23 mouse cellular contexts compared by ENCODE assay signal in the genomic region with DNA sequence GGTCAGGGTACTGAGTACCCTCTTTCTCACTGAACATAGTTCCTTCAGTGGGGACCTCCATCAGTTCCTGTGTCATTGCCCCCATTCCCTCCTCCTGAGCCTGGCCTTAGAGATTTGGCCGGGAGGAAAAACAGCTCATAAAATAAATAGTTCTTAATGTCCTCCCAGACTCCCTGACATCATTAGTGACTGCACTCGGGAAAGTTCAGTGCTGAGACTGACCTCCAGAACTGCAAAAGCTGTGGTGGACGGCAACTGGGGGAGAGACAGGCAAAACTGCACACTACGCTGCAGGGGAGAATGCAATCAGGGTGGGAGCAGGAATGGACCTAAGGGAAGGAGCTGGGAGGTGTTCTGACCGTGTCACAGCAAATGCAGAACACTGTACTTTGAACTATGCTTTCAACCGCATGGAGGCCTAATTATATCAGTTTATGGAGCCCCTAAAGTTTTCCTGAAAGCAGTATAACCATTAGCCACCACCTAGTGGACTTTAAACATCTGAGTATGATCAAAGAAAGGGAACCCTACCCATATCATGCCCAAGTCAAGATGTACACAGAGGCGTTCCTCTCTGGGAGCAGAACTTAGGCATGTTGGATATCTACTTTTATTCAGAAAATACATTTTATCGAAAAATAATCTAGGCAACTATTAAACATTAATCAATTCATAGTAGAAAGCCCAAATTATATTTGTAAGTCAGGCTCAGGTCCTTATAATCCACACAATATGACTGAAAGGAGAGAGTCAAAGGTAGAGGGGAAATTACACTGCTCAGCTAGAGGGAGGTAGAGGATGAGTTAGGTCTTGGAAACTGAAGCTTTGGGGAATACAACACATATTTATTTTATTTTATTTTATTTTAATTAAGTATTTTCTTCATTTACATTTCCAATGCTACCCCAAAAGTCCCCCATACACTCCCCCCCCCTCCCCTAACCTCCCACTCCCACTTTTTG.
A peak's percentile ranks its signal among the peaks of the same experiment; 100 is the strongest.
DNase-seq lines count a peak whose midpoint lies in the region; ATAC-seq and TF ChIP-seq lines count a peak whose summit lies in the region.
"Had no signal": no experiment of that assay in that cellular context is flagged by ENCODE, and none has a peak within 500 bp of the region (broad histone marks: within the 10 kb centered on the region; RNA-seq: fewer than 3 reads in every experiment).

No protein-coding gene starts in this region.

- no peak overlapping the region for H3K27ac ChIP-seq in kidney, embryonic 14.5 days (ENCODE audit: low read depth, low read length)
- H3K27ac ChIP-seq in intestine, embryonic 16.5 days (ENCODE audit: low read length), result peak overlapping the region; percentile 86
- H3K27ac ChIP-seq in small intestine, adult 2 months (ENCODE audit: insufficient read depth, low read depth, low read length), result peak overlapping the region; percentile 92
- H3K27ac ChIP-seq in midbrain, postnatal 0 days (ENCODE audit: low read depth, low read length), result no peak overlapping the region
- H3K27ac ChIP-seq: forebrain, embryonic 10.5 days; heart, embryonic 15.5 days; hindbrain, embryonic 13.5 days had no signal

- WGBS in kidney, embryonic 14.5 days, result 31% methylated on average over 8 of the region's 8 CpGs
- WGBS in intestine, embryonic 16.5 days, result 41% methylated on average over 8 of the region's 8 CpGs
- 23% methylated on average over 8 of the region's 8 CpGs for WGBS in small intestine, adult 2 months
- WGBS in midbrain, postnatal 0 days, result 89% methylated on average over 8 of the region's 8 CpGs

- H3K9me3 ChIP-seq in kidney, embryonic 14.5 days (ENCODE audit: control insufficient read depth, low read length), result no peaks in the 10 kb centered on the region
- H3K9me3 ChIP-seq in intestine, embryonic 16.5 days (ENCODE audit: control insufficient read depth, low read length), result no peaks in the 10 kb centered on the region
- no peaks in the 10 kb centered on the region for H3K9me3 ChIP-seq in midbrain, postnatal 0 days (ENCODE audit: low read length)
- H3K9me3 ChIP-seq: forebrain, embryonic 10.5 days; heart, embryonic 15.5 days; hindbrain, embryonic 13.5 days had no signal

- TF ChIP-seq POLR2A in small intestine, adult 2 months (IDR thresholded peaks at IDR 0.05; ENCODE audit: low read depth, low read length), result no peak

- H3K4me3 ChIP-seq in kidney, embryonic 14.5 days (ENCODE audit: low read length), result no peak overlapping the region
- no peak overlapping the region for H3K4me3 ChIP-seq in intestine, embryonic 16.5 days (ENCODE audit: low read length)
- peak overlapping the region; percentile 45 for H3K4me3 ChIP-seq in small intestine, adult 2 months (ENCODE audit: low read depth, low read length)
- no peak overlapping the region for H3K4me3 ChIP-seq in midbrain, postnatal 0 days (ENCODE audit: low read depth, low read length)
- H3K4me3 ChIP-seq: forebrain, embryonic 10.5 days; heart, embryonic 15.5 days; hindbrain, embryonic 13.5 days had no signal

- H3K27me3 ChIP-seq in kidney, embryonic 14.5 days (ENCODE audit: control insufficient read depth, insufficient read depth, low read length), result no peaks in the 10 kb centered on the region
- no peaks in the 10 kb centered on the region for H3K27me3 ChIP-seq in intestine, embryonic 16.5 days (replicated peaks; ENCODE audit: control insufficient read depth, insufficient read depth, low read length)
- H3K27me3 ChIP-seq in small intestine, adult 2 months (ENCODE audit: control insufficient read depth, insufficient read depth, low read length), result no peaks in the 10 kb centered on the region
- no peaks in the 10 kb centered on the region for H3K27me3 ChIP-seq in midbrain, postnatal 0 days (ENCODE audit: insufficient read depth, low read length)
- H3K27me3 ChIP-seq: heart, embryonic 15.5 days; hindbrain, embryonic 13.5 days had no signal

- no peak overlapping the region for H3K4me2 ChIP-seq in kidney, embryonic 14.5 days (replicated peaks; ENCODE audit: low read depth, low read length)
- peak overlapping the region; percentile 34 for H3K4me2 ChIP-seq in intestine, embryonic 16.5 days (ENCODE audit: low read depth, low read length)
- no peak overlapping the region for H3K4me2 ChIP-seq in midbrain, postnatal 0 days (ENCODE audit: low read depth, low read length, poor library complexity, severe bottlenecking)
- H3K4me2 ChIP-seq: heart, embryonic 15.5 days; hindbrain, embryonic 13.5 days; liver, embryonic 11.5 days; midbrain, embryonic 11.5 days had no signal

- no peak for TF ChIP-seq CTCF in small intestine, adult 2 months (IDR thresholded peaks at IDR 0.05; ENCODE audit: extremely low read depth, insufficient read length, insufficient replicate concordance, low read depth, low read length)
- no peak for TF ChIP-seq CTCF in midbrain, postnatal 0 days (IDR thresholded peaks at IDR 0.05)

- peak; percentile 30 for DNase-seq in kidney, adult 9 months
- DNase-seq in kidney, postnatal 25 days, result peak; percentile 8 to 59
- no peak for DNase-seq in heart, adult 11 months
- DNase-seq in midbrain, postnatal 0 days (ENCODE audit: low spot score), result no peak
- DNase-seq: cerebellum, adult 11 months; cerebellum, adult 9-11 months; gastrocnemius, postnatal 36 days; heart, postnatal 36 days; liver, postnatal 0 days; lung, postnatal 14 days; spleen, adult 18-20 months; thymus, adult 2 months; thymus, postnatal 4 days had no signal

- peaks cover 9% of the 10 kb centered on the region; the same call in 1 of the 2 replicates for H3K4me1 ChIP-seq in kidney, embryonic 14.5 days (ENCODE audit: control insufficient read depth, insufficient read depth, low read length)
- H3K4me1 ChIP-seq in intestine, embryonic 16.5 days (ENCODE audit: control insufficient read depth, insufficient read depth, low read length), result peaks cover 3% of the 10 kb centered on the region; the same call in 1 of the 2 replicates
- H3K4me1 ChIP-seq in small intestine, adult 2 months (ENCODE audit: control insufficient read depth, insufficient read depth, insufficient read length, low read length), result peaks cover 10% of the 10 kb centered on the region; the same call in 1 of the 2 replicates
- no peaks in the 10 kb centered on the region for H3K4me1 ChIP-seq in midbrain, postnatal 0 days (ENCODE audit: insufficient read depth, low read length)
- H3K4me1 ChIP-seq: heart, embryonic 15.5 days; hindbrain, embryonic 13.5 days had no signal

- H3K36me3 ChIP-seq in kidney, embryonic 14.5 days (ENCODE audit: control insufficient read depth, insufficient read depth, low read length), result no peaks in the 10 kb centered on the region
- no peaks in the 10 kb centered on the region for H3K36me3 ChIP-seq in intestine, embryonic 16.5 days (ENCODE audit: control insufficient read depth, insufficient read depth, low read length)
- H3K36me3 ChIP-seq in small intestine, adult 2 months (ENCODE audit: control insufficient read depth, insufficient read depth, low read length), result no peaks in the 10 kb centered on the region
- H3K36me3 ChIP-seq in midbrain, postnatal 0 days (ENCODE audit: insufficient read depth, low read length), result no peaks in the 10 kb centered on the region
- H3K36me3 ChIP-seq: forebrain, embryonic 10.5 days; heart, embryonic 15.5 days; hindbrain, embryonic 13.5 days had no signal

- ATAC-seq in kidney, embryonic 14.5 days (ENCODE audit: low FRiP score, low TSS enrichment), result no peak; the same call in 1 of the 2 replicates
- peak; percentile 97 for ATAC-seq in intestine, embryonic 16.5 days
- ATAC-seq in monocyte, adult 5-6 weeks (replicated peaks; ENCODE audit: insufficient number of reproducible peaks, low FRiP score, low TSS enrichment, poor library complexity, severe bottlenecking), result no peak
- ATAC-seq in midbrain, postnatal 0 days (ENCODE audit: low FRiP score), result no peak
- ATAC-seq: forebrain, embryonic 16.5 days; liver, postnatal 0 days had no signal

- H3K9ac ChIP-seq in kidney, embryonic 14.5 days (ENCODE audit: low read depth, low read length), result no peak overlapping the region
- no peak overlapping the region for H3K9ac ChIP-seq in intestine, embryonic 16.5 days (ENCODE audit: low read depth, low read length)
- H3K9ac ChIP-seq in midbrain, postnatal 0 days (replicated peaks; ENCODE audit: low read length, poor library complexity, severe bottlenecking), result no peak overlapping the region
- H3K9ac ChIP-seq: heart, embryonic 15.5 days; hindbrain, embryonic 13.5 days; liver, postnatal 0 days had no signal

Comparison
In these comparisons a context has a peak if more than half of its experiments do, and no peak if none do; other contexts are left out.
1. DNase-seq: peak in kidney, adult 9 months (single experiment) and kidney, postnatal 25 days (2 of 2); none in heart, adult 11 months (single experiment) and midbrain, postnatal 0 days (single experiment).
2. H3K27ac ChIP-seq: peak in intestine, embryonic 16.5 days (single experiment) and small intestine, adult 2 months (single experiment); none in kidney, embryonic 14.5 days (single experiment) and midbrain, postnatal 0 days (single experiment).